Mouse (Mus musculus) liver, adult 2 months (tissue): ENCODE data around the gene Eif4a2. TPM values are rescaled to one million over a fixed set of nuclear protein-coding genes. Genes with fewer than 3 reads are reported as not detected.

Experiments
- DNase-seq: peaks from one replicate; pipeline ENCODE4 v3.0.0-alpha.2; 2011; ENCODE audit warnings: low read depth, low spot score; ENCODE audit errors: extremely low read depth
- H3K27ac ChIP-seq: fragments of 200-500 bp; replicated peaks from 2 replicates; pipeline ENCODE4 v1.5.1; 2012; ENCODE audit warnings: low read depth, mild to moderate bottlenecking, control low read depth, inconsistent platforms, low read length; ENCODE audit not compliant: insufficient read depth
- H3K27me3 ChIP-seq: fragments of 200-500 bp; 2 replicates; pipeline ENCODE4 v1.6.1; 2012; ENCODE audit warnings: mild to moderate bottlenecking, moderate library complexity, low read length, inconsistent platforms; ENCODE audit not compliant: control insufficient read depth, insufficient read depth
- H3K36me3 ChIP-seq: fragments of 200-500 bp; 2 replicates; pipeline ENCODE4 v1.6.1; 2012; ENCODE audit warnings: low read length, inconsistent platforms; ENCODE audit not compliant: control insufficient read depth, insufficient read depth
- H3K4me1 ChIP-seq: fragments of 200-500 bp; 2 replicates; pipeline ENCODE4 v1.6.1; 2011; ENCODE audit warnings: low read length; ENCODE audit not compliant: control insufficient read depth, insufficient read depth
- H3K4me3 ChIP-seq: fragments of 200-500 bp; 2 replicates; pipeline ENCODE4 v1.5.1; 2011; ENCODE audit warnings: low read depth, mild to moderate bottlenecking, control low read depth, low read length, moderate library complexity; ENCODE audit not compliant: insufficient read depth
- H3K79me2 ChIP-seq: fragments of 200-500 bp; 2 replicates; pipeline ENCODE4 v1.6.1; 2012; ENCODE audit warnings: inconsistent platforms, mild to moderate bottlenecking, low read length, moderate library complexity; ENCODE audit not compliant: control insufficient read depth, insufficient read depth
- H3K9ac ChIP-seq: fragments of 200-500 bp; 2 replicates; pipeline ENCODE4 v1.6.1; 2012; ENCODE audit warnings: low read depth, mild to moderate bottlenecking, control low read depth, inconsistent platforms, low read length
- CTCF ChIP-seq: fragments of 200-500 bp; IDR thresholded peaks from 2 replicates; pipeline ENCODE4 v1.5.1; 2011; ENCODE audit warnings: low read depth, low read length, control low read depth
- POLR2A ChIP-seq: fragments of 200-500 bp; IDR thresholded peaks from 2 replicates; pipeline ENCODE4 v1.6.1; 2011; ENCODE audit warnings: low read length, control low read depth; ENCODE audit not compliant: insufficient read depth; ENCODE audit errors: extremely low read depth
- WGBS: fragments of 180-500 bp; shearing (Covaris S2); methylation state at CpG from one replicate; pipeline ENCODE4 v1.1.7; 2018; 5-methylcytosine and 5-hydroxymethylcytosine counted together
- polyA plus RNA-seq: library from polyadenylated mRNA; depleted of rRNA; stranded (reverse); fragments of >200 nt; gene quantifications from 2 replicates; pipeline ENCODE4 v1.2.3, GENCODE M21; 2012
- total RNA-seq: library from RNA; depleted of rRNA; stranded (reverse); fragments of >200 nt; gene quantifications from 2 replicates; pipeline ENCODE4 v1.2.3, GENCODE M21; 2014

Eif4a2 gene
- total and polyA plus RNA-seq, 2 experiments, result 75.9 to 412 TPM

DNA sequence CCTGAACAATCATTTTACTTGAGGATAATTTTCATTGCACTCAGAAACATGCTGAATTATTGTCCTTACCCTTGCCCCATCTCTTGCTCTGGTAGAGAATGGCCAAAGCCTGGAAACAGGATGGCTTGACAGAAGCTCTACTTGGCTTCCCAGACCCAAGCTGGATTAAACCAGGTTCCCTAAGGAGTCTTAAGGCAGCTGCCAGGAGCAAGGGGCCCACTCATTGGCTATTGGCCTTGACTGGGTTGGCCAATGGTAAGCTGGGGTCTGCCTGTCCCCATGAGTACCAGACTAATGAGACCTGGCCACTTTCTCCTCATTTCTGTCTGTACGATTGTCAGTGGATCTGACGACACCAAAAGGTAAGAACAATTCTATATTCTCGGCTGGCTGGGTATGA, 39.0 kb downstream of the Eif4a2 start, which contains the start of gene Adipoq:
Gene Adipoq (plus strand): TSS at position 257 of the 400 bp plus-strand sequence.
- Histone ChIP-seq H3K27me3 (no peaks in the 10 kb centered on the region), H3K9ac (no peak within 1 kb of the TSS), H3K4me3 (no peak within 1 kb of the TSS), H3K79me2 (no peaks in the 10 kb centered on the region), H3K36me3 (no peaks in the 10 kb centered on the region), H3K4me1 (peaks cover 21% of the 10 kb centered on the region), H3K27ac (no peak within 1 kb of the TSS)
- TF ChIP-seq CTCF (no peak), POLR2A (no peak)
- no peak for DNase-seq
- WGBS, result 95% methylated on average over 3 of the region's 3 CpGs

DNA sequence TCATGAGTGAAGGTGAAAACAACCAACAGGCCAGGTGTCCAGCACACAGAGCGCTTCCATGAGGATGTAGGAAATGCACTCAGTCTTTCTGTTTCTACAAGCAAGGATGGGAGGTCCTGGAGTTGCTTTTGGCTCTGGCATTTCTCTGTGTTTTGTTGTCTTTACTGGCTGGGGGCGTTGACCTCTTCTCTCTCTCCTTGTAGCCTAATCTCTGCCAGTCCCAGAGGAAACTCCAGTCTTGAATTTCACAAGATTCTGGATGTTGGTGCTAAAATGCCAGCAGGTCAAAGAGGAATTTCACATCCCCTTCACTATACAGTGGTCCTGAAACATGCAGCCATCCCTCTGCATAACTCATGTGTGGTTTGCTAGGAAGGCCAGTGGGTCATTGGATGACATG, 41.7 kb downstream of the Eif4a2 start:
- DNase-seq, result peak; percentile 78

DNA sequence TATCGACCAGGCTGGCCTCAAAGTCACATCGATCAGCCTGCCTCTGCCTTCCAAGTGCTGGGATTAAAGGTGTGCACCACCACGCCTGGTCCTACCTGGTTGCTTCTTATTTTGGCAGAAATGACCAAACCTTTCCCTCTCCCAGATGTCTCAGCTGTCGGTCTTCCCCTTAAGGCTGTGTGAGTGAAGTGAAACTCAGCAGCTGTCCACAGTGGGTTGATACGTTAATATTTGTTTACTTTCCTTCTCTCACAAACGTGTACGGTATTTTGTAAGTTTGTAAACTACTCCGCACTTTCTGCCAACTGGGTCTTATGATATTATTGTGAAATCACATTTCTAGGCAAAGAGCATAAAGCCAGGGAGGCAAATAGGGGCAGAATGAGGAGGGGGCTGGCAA, 42.2 kb downstream of the Eif4a2 start:
- peak; percentile 90 for DNase-seq
- WGBS, result 17% methylated on average over 8 of the region's 8 CpGs
- TF ChIP-seq POLR2A, result no peak
- no peak for TF ChIP-seq CTCF
- H3K36me3 ChIP-seq, result no peaks in the 10 kb centered on the region
- peak overlapping the region; percentile 40 for H3K4me3 ChIP-seq
- H3K27ac ChIP-seq, result peak overlapping the region; percentile 79
- peaks cover 20% of the 10 kb centered on the region for H3K4me1 ChIP-seq
- H3K9ac ChIP-seq, result peak overlapping the region; percentile 41
- H3K27me3 ChIP-seq, result no peaks in the 10 kb centered on the region
- H3K79me2 ChIP-seq, result no peaks in the 10 kb centered on the region

More for the DNA sequence above, 41.7 kb downstream of the Eif4a2 start:
- no peaks in the 10 kb centered on the region for H3K27me3 ChIP-seq
- H3K9ac ChIP-seq, result no peak overlapping the region; the same call in 1 of the 2 replicates
- no peaks in the 10 kb centered on the region for H3K79me2 ChIP-seq
- no peaks in the 10 kb centered on the region for H3K36me3 ChIP-seq
- H3K4me1 ChIP-seq, result peaks cover 21% of the 10 kb centered on the region
- WGBS, result 52% methylated on average over 2 of the region's 2 CpGs
- no peak overlapping the region; the same call in 1 of the 2 replicates for H3K4me3 ChIP-seq
- H3K27ac ChIP-seq, result peak overlapping the region; percentile 79
- TF ChIP-seq CTCF (no peak), POLR2A (no peak)

- DNase-seq, result peak; percentile 79
- no peaks in the 10 kb centered on the region for H3K27me3 ChIP-seq
- WGBS, result 2% methylated on average over 2 of the region's 2 CpGs
- no peaks in the 10 kb centered on the region for H3K79me2 ChIP-seq
- H3K9ac ChIP-seq, result 0 out of 2 replicates have a peak overlapping the region, but pooled peaks have one; percentile 46
- no peaks in the 10 kb centered on the region for H3K36me3 ChIP-seq
- no peak overlapping the region for H3K4me3 ChIP-seq
- peak; percentile 39 for TF ChIP-seq CTCF
- TF ChIP-seq POLR2A, result no peak
- no peak overlapping the region for H3K27ac ChIP-seq
- peaks cover 18% of the 10 kb centered on the region for H3K4me1 ChIP-seq
Observed at GRCm38 (mm10) chr16:23151423-23151822, 44.2 kb downstream of the Eif4a2 start.

DNA sequence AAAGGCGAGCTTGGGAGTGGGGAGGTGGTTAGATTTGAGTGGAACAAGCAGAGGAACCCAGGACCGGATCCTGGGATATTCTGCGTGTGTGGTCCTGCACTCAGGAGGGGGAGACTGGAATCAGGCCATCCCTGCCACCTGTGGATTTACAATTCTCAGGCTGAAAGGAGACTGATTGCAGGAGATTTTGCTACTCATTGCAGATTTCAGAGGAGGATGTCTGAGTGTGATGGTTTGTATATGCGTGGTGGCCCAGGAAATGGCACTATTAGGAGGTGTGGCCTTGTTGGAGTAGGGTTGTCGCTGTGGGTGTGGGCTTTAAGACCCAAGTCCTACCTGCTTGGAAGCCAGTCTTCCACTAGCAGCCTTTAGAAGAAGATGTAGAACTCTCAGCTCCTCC, 47.0 kb downstream of the Eif4a2 start:
- TF ChIP-seq POLR2A, result no peak
- no peak for TF ChIP-seq CTCF
- WGBS, result 97% methylated on average over 5 of the region's 5 CpGs
- DNase-seq, result no peak

DNA sequence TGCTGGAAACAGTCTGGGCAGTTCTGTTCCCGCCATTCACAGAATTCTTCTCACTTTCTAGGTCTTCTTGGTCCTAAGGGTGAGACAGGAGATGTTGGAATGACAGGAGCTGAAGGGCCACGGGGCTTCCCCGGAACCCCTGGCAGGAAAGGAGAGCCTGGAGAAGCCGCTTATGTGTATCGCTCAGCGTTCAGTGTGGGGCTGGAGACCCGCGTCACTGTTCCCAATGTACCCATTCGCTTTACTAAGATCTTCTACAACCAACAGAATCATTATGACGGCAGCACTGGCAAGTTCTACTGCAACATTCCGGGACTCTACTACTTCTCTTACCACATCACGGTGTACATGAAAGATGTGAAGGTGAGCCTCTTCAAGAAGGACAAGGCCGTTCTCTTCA, 49.8 kb downstream of the Eif4a2 start:
- TF ChIP-seq CTCF, result no peak
- TF ChIP-seq POLR2A, result no peak
- H3K4me3 ChIP-seq, result no peak overlapping the region
- no peak overlapping the region for H3K27ac ChIP-seq
- no peaks in the 10 kb centered on the region for H3K4me1 ChIP-seq
- DNase-seq, result no peak
- H3K27me3 ChIP-seq, result no peaks in the 10 kb centered on the region
- no peaks in the 10 kb centered on the region for H3K36me3 ChIP-seq
- whole genome bisulfite sequencing, result 96% methylated on average over 13 of the region's 13 CpGs
- H3K79me2 ChIP-seq, result no peaks in the 10 kb centered on the region
- H3K9ac ChIP-seq, result no peak overlapping the region

More for the DNA sequence above, 47.0 kb downstream of the Eif4a2 start:
- H3K4me1 ChIP-seq, result peaks cover 7% of the 10 kb centered on the region
- no peaks in the 10 kb centered on the region for H3K36me3 ChIP-seq
- no peak overlapping the region for H3K4me3 ChIP-seq
- no peak overlapping the region for H3K9ac ChIP-seq
- no peaks in the 10 kb centered on the region for H3K79me2 ChIP-seq
- no peaks in the 10 kb centered on the region for H3K27me3 ChIP-seq
- no peak overlapping the region for H3K27ac ChIP-seq
